Mouse (Mus musculus): Measurements from ENCODE around the gene Rpap2.
A peak's percentile ranks its signal among the peaks of the same experiment; 100 is the strongest.

Rpap2 gene

DNA sequence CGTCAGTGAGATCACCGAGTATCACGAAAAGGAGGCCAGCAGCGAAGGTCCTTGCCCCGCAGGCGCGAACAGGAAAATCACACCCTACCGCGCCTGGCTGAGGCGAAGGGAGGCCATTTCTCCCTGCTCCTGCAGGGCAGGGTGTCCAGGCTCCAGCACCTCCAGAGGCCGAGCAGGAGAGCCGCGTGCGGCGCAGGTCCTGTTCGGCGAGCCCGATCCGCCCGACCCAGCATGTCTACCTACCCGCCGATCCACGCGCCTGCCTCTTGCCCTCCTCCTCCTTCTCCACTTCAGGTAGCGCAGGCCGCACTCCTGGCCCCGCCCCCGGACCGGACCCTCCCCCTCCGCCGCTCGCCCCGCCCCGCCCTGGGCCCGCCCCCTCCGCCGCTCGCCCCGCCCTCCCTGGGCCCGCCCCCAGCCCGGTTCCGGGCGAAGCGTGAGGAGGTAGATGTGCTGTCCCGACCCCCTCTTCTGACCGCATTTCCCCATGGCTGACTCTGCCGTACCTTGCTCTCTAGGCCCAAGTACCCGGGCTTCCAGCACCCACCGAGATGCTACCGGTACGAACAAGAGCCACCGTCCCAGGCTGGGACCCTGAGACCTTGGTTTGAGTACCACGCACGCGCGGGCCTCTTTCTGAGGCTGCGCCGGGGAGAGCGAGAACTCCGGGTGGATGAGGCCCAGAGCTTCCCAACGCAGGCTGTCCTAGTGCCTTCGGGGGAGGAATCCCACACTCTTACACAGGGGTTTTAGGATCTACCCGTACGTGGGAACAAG is at the start of gene Rpap2, which contains the start of gene Glmn:
Gene Rpap2 (plus strand): TSS at position 73 of the 777 bp plus-strand sequence.
Gene Glmn (minus strand): TSS at position 588 of the 777 bp plus-strand sequence.
- DNase-seq (ENCODE audit: low read depth): peak; percentile 47

DNA sequence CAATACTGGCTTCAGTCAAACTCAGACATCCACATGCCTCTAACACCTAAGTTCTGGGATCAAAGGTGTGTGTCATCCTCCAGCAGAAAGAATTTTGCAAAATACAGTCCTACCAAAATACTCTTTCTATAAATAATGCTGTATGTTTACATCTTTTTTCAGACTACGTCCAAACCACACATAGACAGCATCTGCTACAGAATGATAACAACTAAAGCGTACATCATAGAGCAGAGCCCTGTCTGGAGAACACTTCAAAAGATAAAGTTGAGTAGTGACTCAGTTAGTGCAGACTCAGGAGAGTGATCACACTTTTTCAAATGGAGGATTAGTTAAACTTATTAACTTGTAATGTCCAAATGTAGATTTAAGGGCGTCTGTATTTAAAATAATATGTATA is 49.2 kb upstream of the Rpap2 start:
- DNase-seq (ENCODE audit: low read depth): no peak

DNA sequence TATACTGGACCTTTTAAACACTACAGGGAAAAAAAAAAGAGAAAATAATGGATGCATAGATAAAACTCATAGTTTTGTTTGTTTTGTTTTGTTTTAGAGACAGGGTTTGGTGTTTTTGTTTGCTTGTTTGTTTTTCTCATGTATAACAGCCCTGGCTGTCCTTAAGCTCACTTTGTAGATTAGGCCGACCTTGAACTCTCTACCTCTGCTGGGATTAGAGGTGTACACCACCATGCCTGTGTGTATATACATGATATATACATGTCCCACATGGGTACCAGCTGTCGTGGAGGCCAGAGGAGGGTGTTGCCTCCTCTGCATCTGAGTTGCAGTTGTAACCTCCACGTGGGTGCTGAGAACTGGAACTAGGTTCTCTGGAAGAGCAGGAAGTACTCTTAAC is 48.7 kb upstream of the Rpap2 start:
- DNase-seq (ENCODE audit: low read depth): no peak

DNA sequence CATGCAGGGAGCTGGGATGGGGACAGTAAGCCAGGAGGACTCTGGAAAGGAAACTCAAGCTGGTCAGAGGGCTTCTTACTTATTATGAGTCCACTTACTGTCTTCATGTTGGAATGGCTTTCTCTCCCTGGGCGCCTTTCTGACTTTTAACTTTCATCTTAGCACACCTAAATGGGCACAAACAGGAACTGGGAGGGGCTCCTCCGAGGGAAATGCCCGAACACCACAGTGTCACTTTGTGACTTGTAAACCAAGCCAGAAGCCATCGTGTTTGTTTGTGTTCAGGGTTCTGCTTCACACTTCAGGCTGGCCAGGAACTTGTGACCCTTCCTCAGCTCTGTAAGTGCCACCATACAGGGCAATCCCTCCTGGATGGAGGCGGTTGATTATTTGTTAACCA is 42.8 kb upstream of the Rpap2 start:
- no peak for DNase-seq (ENCODE audit: low read depth)

DNA sequence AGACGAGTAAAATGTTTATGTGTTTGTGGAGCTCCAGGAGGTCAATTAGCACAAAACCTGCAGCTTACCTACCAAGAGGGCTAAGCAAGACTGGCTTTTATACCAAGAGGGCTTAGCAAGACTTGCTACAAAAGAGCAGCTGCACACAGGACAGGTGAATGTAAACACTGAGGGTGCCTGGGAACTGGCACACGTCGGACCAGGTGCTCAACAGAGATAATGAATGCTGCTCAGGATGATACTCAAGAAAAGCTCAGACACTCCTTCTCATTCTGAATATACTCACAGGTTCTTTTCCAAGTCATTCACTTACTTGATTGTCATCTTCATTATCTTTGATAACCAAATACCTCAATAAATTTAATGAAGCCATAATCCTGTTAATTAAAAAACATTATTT is 40.2 kb upstream of the Rpap2 start:
- DNase-seq (ENCODE audit: low read depth): no peak

DNA sequence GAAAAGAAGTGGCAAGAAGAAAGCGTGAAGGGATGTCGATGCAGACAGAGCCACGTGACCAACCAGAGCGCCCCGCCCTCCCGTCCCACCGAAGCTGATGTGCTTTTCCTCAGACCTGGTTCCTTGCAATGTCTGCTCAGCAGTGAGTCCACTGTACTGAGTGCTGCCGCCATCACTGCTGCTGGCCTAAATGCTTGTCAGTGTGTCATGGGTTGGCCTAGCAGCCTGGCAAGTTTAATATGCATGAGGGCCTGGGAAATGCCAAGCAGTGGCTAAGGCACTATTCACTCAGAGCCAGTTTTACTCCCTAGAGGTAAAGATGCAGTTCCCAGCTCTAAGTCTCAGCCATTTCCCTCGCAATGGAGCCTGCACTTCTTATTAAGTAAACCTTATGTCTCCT is 28.0 kb upstream of the Rpap2 start:
- DNase-seq (ENCODE audit: low read depth): no peak

DNA sequence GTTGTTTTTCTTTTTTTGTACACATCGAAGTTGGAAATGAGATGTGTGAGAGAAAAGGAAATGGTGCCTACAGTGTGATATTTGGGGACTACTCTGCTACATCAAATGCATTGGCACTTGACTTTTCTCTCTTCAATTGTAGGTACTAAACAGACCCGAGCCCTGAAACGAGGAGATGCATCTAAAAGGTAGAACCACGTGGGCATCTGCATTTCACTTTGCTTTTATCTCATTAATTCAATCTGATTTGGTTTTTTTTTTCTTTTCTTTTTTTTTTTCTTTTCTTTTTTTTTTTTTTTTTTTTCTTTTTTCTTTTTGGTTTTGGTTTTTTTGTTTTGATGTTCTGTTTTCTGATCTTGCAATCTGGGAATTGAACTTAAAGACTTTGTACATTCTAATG is 1.2 kb downstream of the Rpap2 start:
- no peak for DNase-seq (ENCODE audit: low read depth)

DNA sequence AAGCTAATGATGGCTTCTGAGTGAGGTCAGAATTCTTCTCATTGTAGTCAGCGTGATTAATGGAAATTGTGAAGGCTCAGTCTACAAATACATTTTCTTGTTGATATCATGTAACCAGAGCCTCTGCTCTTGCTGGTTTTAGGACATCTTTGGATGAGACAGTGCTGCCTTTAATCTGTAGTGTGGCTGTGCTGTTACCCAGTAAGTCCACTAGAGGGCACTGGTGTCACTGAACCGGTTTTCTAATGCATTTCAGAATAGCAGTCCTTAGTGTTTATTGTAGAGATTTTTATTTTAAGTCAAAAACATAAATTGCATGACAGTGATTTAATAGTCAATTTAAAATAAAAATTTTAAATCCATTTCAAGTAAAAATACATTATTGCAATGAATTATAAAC is 14.1 kb downstream of the Rpap2 start:
- DNase-seq (ENCODE audit: low read depth): peak; percentile 48

DNA sequence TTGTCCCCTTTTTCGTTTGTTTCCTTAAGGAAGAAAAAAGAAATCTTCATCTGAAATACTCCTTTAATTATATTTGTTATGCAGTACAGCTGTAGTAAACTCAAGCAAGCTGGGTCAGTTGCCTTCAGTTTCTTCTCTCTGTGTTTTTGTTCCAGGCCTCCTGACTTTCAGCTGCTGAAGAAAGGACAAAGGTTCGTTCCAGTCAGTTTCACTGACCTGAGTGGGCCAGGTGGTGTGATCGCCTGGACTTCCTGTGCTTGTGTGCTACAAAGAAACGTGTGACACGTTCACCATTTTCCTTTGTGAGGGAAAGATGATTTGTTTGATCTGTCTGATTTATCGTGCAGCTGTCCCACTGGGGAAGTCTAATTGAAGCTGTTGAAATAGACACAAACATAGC is 20.8 kb downstream of the Rpap2 start:
- DNase-seq (ENCODE audit: low read depth): no peak

DNA sequence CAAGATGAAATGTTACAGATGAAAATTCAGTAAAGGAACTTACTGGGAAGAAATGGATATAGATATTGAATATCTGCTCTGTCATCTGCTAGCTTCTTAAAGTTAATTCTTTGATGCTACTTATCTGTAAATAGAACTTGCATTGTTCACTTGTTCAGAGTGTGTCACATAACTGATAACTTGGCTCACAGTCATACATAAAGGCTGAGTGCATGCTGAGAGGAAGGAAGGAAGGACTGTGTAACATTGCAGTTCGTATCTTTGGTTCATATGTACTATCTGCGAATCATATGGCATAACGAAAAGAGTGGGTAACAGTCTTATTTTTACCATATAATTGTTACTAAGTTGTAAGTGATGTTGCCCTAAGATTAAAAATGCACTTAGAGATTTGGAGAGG is 24.2 kb downstream of the Rpap2 start:
- DNase-seq (ENCODE audit: low read depth): no peak

DNA sequence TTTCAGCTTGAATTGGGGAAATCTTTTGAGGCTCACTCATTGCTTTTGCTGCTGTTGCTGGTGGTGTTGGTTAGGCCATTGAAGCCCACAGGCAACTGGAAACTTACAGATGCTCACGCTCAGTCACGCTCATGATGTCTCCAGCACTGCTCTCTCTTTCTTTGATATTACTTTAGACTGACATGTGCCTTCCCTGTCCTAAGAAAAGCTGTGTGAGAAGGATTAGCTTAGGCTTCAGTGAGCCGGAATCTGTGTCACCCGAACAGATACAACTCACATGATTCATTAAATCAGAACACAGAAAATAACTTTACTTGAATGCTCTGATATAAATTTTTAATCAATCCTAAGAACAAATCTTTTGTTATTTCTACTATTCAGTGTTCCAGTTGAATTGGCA is 36.5 kb downstream of the Rpap2 start:
- DNase-seq (ENCODE audit: low read depth): no peak

DNA sequence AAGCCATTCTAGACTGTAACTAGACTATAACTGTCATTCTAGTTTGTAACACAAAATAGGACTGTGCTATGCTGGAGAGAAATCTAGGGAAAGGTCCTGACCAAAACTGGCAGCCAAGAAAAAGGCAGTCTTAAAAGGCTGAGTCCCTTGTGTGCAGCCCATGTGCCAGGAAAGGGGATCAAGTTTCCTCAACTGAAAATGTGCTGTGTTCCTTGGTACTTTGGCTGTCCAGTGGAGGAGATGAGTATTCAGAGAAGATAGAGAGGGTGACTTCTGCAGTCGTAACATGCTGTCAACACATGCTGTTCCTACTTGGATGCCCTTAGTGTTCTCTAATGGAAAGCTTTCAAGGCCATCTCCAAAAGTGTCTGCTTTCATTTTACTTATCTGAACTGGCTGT is 39.9 kb downstream of the Rpap2 start:
- no peak for DNase-seq (ENCODE audit: low read depth)

DNA sequence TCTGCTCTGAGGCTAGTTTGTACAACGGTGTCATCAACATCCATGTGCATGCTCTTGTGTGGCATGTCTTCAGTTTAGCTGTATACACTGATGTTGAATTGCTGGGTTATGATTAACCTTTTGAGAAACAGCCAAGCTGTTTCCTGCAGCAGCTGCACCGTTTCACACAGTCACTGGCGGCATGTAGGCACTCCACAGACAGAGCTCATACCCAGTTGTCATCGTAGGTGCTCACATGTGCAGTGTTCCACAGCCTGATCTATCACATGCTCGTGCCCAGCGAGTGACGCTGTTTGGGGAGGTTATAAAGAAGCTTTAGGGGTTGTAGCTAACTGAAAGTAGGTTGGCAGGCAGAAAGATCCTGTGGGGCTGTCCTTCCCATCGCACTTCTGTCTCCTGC is 41.2 kb downstream of the Rpap2 start:
- DNase-seq (ENCODE audit: low read depth): no peak

DNA sequence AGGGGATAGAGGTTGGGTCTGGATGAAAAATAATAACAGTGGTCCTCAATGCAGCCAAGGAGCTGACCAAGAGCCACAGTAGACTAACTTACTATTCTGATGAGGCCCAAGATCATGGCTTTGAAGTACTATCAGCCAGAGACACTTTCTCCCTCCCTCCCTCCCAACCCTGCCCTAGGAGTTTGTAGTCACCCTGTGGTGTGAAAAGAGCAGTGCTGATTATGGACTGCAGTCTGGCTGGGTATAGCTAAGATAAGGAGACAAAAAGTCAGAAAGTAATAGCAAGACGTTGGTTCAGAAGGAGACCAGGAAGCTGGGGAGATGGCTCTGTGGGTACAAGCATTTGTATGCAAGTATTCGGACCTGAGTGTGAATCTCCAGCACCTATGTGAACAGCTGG is 47.4 kb downstream of the Rpap2 start:
- DNase-seq (ENCODE audit: low read depth): no peak

DNA sequence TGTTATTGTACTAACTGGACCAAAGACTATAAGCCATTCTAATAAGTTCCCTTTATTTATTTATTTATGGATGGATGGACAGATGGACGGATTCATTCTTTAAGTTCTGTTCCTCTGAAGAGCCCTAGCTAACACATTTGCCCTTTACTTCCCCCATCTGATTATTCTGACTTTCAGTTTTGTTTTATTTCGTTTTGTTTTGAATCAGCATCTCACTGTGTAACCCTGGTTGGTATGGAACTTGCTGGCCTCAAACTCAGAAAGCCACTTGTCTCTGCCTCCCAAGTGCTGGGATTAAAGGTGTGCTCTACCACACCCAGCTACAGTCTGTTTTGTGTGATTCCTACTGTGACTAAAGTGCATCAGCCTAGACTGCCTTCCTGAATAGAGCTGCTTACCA is 48.8 kb downstream of the Rpap2 start:
- no peak for DNase-seq (ENCODE audit: low read depth)

DNA sequence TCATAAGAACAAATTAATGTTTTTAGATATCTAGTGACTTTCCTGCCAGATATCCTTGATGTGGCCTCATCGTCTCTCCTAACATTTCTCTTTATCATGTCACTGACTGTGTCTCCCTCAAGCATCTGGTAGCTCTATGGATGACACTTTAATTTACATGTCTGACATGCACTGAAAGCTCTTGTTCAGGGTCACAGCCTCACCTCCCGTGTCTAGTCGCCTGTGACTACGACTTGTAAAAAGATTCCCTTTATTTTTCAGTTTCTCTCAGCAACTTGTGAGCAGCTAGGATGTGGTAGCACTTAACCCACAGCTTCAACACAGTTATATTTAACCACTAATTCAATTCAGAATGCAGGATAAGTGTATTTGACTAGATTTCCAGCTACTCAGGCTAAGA is 50.4 kb downstream of the Rpap2 start:
- no peak for DNase-seq (ENCODE audit: low read depth)

DNA sequence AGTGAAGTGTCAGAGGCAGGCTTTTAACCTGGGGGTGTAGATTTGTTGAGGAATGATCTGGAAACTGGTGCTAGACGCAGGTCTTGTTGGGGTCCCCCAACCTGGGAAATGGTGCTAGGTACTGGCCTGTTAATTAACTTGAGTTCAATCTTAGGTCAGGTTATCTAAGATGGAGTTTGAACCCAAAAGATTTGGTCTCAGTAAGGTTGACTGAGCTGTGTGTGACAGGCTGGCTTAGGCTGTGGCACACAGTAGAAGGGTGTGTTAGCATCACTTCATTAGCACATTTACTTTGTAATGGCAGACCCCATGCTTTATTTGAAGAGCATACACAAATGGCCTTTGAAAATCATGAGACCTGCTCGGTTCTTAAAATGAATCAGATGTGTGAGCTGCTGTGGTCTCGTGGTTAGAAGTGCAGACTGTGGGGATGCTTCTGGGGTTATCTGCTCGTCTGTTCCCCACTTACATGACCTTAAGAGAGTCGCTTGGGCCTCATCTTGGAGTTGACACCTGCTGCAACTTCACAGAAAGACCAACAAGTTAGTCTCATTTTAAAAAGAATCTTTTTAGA is 51.5 kb downstream of the Rpap2 start:
- no peak for DNase-seq (ENCODE audit: low read depth)

DNA sequence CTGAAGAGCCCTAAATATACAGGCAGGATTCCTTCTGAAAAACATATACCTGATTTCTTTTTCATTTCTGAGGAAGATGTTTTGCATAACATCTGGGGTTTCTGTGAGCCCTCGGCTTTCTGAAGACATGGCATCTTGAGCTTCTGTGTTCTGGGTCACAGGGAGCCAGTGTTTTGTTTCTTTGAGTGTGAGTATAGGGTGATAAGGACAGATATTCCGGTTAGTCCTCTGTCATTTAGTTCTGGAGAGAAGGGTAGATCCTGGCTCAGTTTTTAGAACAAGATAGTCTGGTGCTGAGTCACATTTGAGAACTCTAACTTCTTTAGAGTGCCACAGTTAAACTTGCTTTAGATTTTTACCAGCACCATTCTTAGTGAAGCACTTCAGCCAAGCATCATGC is 52.5 kb downstream of the Rpap2 start:
- DNase-seq (ENCODE audit: low read depth): no peak

DNA sequence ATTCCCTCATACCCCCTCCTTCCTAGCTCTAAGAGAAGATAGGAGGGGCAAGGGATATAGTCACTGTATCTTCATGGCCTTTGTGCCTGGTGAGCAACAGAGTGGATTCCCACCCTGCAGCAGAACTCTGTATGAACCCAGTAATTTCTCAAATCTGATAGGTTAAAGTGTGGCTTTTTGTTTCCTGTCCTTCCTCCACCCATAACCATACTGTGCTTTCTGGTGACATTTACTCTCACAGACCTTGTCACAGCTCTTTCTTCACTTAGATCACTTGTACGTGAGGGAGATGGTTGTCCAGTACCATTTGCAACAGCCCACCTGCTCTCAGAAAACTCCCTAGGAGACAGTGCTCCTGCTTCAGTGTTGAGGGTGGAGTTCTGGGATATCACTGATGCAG is 53.3 kb downstream of the Rpap2 start:
- DNase-seq (ENCODE audit: low read depth): no peak

DNA sequence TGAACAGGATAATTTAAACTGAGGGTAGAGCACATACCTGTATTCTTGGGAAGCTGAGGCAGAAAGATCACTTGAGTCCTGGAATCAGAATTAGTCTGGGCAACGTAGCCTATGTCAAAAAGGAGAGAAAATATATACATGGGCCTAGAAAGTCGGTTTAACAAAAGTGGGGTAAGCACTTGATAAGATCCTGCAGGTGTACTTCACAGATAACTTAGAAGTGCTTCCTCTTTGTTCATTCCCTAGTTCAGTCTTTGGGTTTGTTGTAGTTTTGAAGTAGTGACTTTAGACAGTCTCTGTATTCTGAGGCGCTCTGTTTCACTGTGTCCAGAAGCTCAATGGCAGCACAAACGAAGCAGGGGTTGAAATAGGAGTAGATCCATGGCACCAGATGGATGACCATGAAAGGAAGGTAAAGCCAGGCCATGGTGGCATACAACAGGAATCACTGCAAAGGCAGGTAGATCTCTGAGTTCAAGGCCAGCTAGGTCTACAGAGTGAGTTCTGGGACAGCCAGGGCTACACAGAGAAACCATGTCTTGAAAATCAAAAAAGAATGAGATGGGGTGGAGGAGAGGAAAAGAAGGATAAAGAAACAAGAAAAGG is 55.0 kb downstream of the Rpap2 start:
- no peak for DNase-seq (ENCODE audit: low read depth)

DNA sequence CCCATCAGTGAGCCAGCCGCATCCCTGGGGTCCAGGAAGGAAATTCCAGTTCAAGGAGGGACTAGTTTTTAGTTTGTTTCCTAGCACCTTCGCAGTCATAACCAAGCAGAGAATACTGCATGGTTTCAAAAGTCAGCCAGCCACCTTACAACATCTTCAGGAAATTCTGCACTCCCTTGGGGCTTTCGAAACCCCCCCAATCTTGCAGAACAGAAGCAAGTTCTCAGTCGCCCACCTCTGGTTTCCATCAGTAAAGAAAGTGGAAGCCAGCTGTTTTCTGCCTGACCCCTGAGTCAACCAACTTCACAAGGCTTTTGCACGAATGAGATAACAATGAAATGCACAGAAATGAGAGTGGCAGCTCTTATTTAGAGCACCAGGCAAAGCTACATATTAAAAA is 81.2 kb downstream of the Rpap2 start:
- DNase-seq (ENCODE audit: low read depth): no peak

DNA sequence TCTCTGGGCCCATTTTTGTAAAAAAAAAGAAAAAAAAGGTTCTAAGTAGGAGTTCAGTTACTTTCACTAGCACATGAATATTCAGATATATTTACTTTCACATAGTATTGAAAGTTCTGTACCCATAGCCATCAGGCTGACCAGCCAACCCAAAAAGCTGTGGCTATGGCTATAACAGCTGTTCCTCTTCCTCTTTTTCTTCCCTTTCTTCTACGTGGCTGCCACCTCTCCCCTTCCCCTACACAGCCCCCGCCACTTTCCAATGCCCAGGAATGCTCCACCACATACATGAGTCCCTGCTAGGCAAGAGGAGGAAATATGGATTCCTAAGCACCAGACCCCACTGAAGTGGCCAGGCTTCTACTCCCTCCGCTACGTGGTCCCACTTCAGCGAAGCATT is 84.1 kb downstream of the Rpap2 start:
- no peak for DNase-seq (ENCODE audit: low read depth)

DNA sequence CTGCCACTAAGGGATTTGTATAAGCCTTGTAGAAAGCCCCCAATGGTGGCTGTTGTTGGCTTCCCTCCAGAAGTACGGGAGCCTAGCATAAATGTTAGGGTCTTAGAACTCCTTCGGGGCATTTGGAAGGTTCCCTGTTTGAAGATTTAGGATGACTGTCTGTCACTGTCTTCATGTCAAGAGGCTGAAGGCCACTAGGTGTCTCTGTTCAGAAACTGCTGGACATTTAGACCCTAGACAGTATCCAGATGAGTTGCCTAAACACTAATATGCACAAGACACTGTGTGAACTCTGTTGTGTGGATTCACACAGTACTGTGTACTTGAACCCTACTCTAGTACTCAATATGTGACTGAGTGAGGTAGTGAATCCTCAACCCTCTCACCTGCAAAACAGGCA is 87.2 kb downstream of the Rpap2 start:
- DNase-seq (ENCODE audit: low read depth): no peak

DNA sequence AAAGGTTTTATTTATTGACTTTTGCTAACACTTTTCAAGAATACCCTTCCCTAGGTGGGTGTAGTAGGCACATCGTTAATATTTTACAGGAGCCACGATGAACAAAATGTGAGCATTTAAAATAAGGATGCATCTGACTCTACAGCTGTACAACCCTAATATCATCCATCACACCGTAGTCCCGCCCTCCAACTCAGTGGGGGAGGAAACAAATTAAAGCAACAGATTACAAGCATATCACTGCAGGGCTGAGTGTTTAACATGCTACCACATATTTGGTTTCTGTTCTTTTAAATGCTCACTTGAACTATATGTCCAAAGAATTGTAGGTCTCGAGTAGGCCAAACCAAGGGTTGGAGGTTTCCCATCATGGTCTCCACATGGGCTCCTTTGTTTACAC is 90.0 kb downstream of the Rpap2 start:
- no peak for DNase-seq (ENCODE audit: low read depth)

All from c-Kit-positive CD71-negative TER-119-negative erythroid progenitor cells, embryonic 14.5 days (primary cell).